Mouse (Mus musculus): ENCODE measurements around the gene Cdca7. TPM values are rescaled to one million over a fixed set of nuclear protein-coding genes. Genes with fewer than 3 reads are reported as not detected.
A peak's percentile ranks its signal among the peaks of the same experiment; 100 is the strongest.

Cdca7 gene
- polyA plus RNA-seq, 1 experiment from 2014 or later = 119 TPM

- Histone ChIP-seq H3K4me2 (peak overlapping the region; percentile 40), H3K4me3 (peak overlapping the region; percentile 16; the same call in 1 of the 2 replicates)
- no peak for ATAC-seq (ENCODE audit: insufficient number of reproducible peaks, low FRiP score, low TSS enrichment, low read depth)
Observed at GRCm38 (mm10) chr2:72499074-72499721, 23.2 kb downstream of the Cdca7 start.

GRCm38 (mm10) chr2:72499782-72500411, 23.9 kb downstream of the Cdca7 start:
- Histone ChIP-seq H3K9ac (no peak overlapping the region), H3K4me3 (no peak overlapping the region), H3K9me3 (no peaks in the 10 kb centered on the region), H3K36me3 (no peaks in the 10 kb centered on the region), H3K4me2 (peak overlapping the region; percentile 40; the same call in 1 of the 2 replicates), H3K27me3 (no peaks in the 10 kb centered on the region), H3K27ac (no peak overlapping the region), H3K4me1 (peaks cover 6% of the 10 kb centered on the region)
- no peak for ATAC-seq (ENCODE audit: insufficient number of reproducible peaks, low FRiP score, low TSS enrichment, low read depth)
- WGBS = 37% methylated on average over 8 of the region's 8 CpGs

More at GRCm38 (mm10) chr2:72499074-72499721, 23.2 kb downstream of the Cdca7 start:
- no peak overlapping the region for H3K27ac ChIP-seq
- H3K9me3 ChIP-seq = no peaks in the 10 kb centered on the region
- WGBS = 7% methylated on average over 23 of the region's 23 CpGs
- H3K27me3 ChIP-seq = no peaks in the 10 kb centered on the region
- no peaks in the 10 kb centered on the region for H3K36me3 ChIP-seq
- no peak overlapping the region for H3K9ac ChIP-seq
- H3K4me1 ChIP-seq = peaks cover 6% of the 10 kb centered on the region

GRCm38 (mm10) chr2:72502041-72502813, 26.3 kb downstream of the Cdca7 start:
- Histone ChIP-seq H3K27ac (no peak overlapping the region), H3K27me3 (no peaks in the 10 kb centered on the region), H3K4me1 (peaks cover 6% of the 10 kb centered on the region), H3K4me2 (no peak overlapping the region), H3K36me3 (no peaks in the 10 kb centered on the region), H3K9ac (no peak overlapping the region), H3K4me3 (no peak overlapping the region), H3K9me3 (no peaks in the 10 kb centered on the region)
- 74% methylated on average over 16 of the region's 16 CpGs for WGBS
- no peak for ATAC-seq (ENCODE audit: insufficient number of reproducible peaks, low FRiP score, low TSS enrichment, low read depth)

- Histone ChIP-seq H3K27ac (no peak overlapping the region), H3K4me1 (peaks cover 6% of the 10 kb centered on the region), H3K9me3 (no peaks in the 10 kb centered on the region), H3K4me3 (no peak overlapping the region), H3K27me3 (no peaks in the 10 kb centered on the region), H3K9ac (no peak overlapping the region), H3K36me3 (no peaks in the 10 kb centered on the region), H3K4me2 (no peak overlapping the region)
- 65% methylated on average over 9 of the region's 9 CpGs for WGBS
- ATAC-seq (ENCODE audit: insufficient number of reproducible peaks, low FRiP score, low TSS enrichment, low read depth) = no peak
Observed at GRCm38 (mm10) chr2:72503646-72504045, 27.7 kb downstream of the Cdca7 start.

GRCm38 (mm10) chr2:72507855-72508635, 32.1 kb downstream of the Cdca7 start:
- Histone ChIP-seq H3K9ac (no peak overlapping the region), H3K4me2 (no peak overlapping the region), H3K36me3 (no peaks in the 10 kb centered on the region), H3K9me3 (no peaks in the 10 kb centered on the region), H3K4me3 (no peak overlapping the region), H3K4me1 (no peaks in the 10 kb centered on the region), H3K27ac (no peak overlapping the region), H3K27me3 (no peaks in the 10 kb centered on the region)
- 65% methylated on average over 18 of the region's 18 CpGs for WGBS
- no peak for ATAC-seq (ENCODE audit: insufficient number of reproducible peaks, low FRiP score, low TSS enrichment, low read depth)

- no peak for ATAC-seq (ENCODE audit: insufficient number of reproducible peaks, low FRiP score, low TSS enrichment, low read depth)
- H3K9me3 ChIP-seq = no peaks in the 10 kb centered on the region
Observed at GRCm38 (mm10) chr2:72508891-72509290, 32.9 kb downstream of the Cdca7 start.

GRCm38 (mm10) chr2:72515526-72515925, 39.6 kb downstream of the Cdca7 start:
- Histone ChIP-seq H3K36me3 (no peaks in the 10 kb centered on the region), H3K27ac (no peak overlapping the region), H3K4me1 (peaks cover 12% of the 10 kb centered on the region), H3K4me2 (no peak overlapping the region), H3K9me3 (no peaks in the 10 kb centered on the region), H3K27me3 (no peaks in the 10 kb centered on the region), H3K4me3 (no peak overlapping the region), H3K9ac (no peak overlapping the region)
- no peak for ATAC-seq (ENCODE audit: insufficient number of reproducible peaks, low FRiP score, low TSS enrichment, low read depth)
- WGBS = 38% methylated on average over 7 of the region's 7 CpGs

More at GRCm38 (mm10) chr2:72508891-72509290, 32.9 kb downstream of the Cdca7 start:
- Histone ChIP-seq H3K4me1 (no peaks in the 10 kb centered on the region), H3K36me3 (no peaks in the 10 kb centered on the region), H3K4me2 (no peak overlapping the region), H3K9ac (no peak overlapping the region), H3K4me3 (no peak overlapping the region), H3K27me3 (no peaks in the 10 kb centered on the region), H3K27ac (no peak overlapping the region)
- 75% methylated on average over 8 of the region's 8 CpGs for WGBS

- Histone ChIP-seq H3K27ac (no peak overlapping the region), H3K4me3 (peak overlapping the region; percentile 7; the same call in 1 of the 2 replicates), H3K4me1 (peaks cover 12% of the 10 kb centered on the region), H3K27me3 (no peaks in the 10 kb centered on the region), H3K4me2 (peak overlapping the region; percentile 28), H3K9me3 (no peaks in the 10 kb centered on the region), H3K36me3 (no peaks in the 10 kb centered on the region), H3K9ac (no peak overlapping the region)
- 0 out of 2 replicates have a peak, but pooled peaks have one; percentile 52 for ATAC-seq (ENCODE audit: insufficient number of reproducible peaks, low FRiP score, low TSS enrichment, low read depth)
- WGBS = 7% methylated on average over 17 of the region's 17 CpGs
Observed at GRCm38 (mm10) chr2:72515971-72516719, 40.2 kb downstream of the Cdca7 start.

- Histone ChIP-seq H3K4me2 (peak overlapping the region; percentile 28), H3K27ac (no peak overlapping the region)
- WGBS = 26% methylated on average over 8 of the region's 8 CpGs
Observed at GRCm38 (mm10) chr2:72516720-72517089, 40.7 kb downstream of the Cdca7 start.

GRCm38 (mm10) chr2:72524022-72524421, 48.1 kb downstream of the Cdca7 start:
- 23% methylated on average over 12 of the region's 12 CpGs for WGBS
- no peak overlapping the region for H3K9ac ChIP-seq
- H3K9me3 ChIP-seq = no peaks in the 10 kb centered on the region
- H3K27me3 ChIP-seq = no peaks in the 10 kb centered on the region
- no peak for ATAC-seq (ENCODE audit: insufficient number of reproducible peaks, low FRiP score, low TSS enrichment, low read depth)
- peaks cover 12% of the 10 kb centered on the region; the same call in 1 of the 2 replicates for H3K4me1 ChIP-seq
- H3K4me2 ChIP-seq = no peak overlapping the region
- no peak overlapping the region for H3K4me3 ChIP-seq
- no peaks in the 10 kb centered on the region for H3K36me3 ChIP-seq
- H3K27ac ChIP-seq = no peak overlapping the region

More at GRCm38 (mm10) chr2:72516720-72517089, 40.7 kb downstream of the Cdca7 start:
- H3K9ac ChIP-seq = no peak overlapping the region
- H3K9me3 ChIP-seq = no peaks in the 10 kb centered on the region
- no peak for ATAC-seq (ENCODE audit: insufficient number of reproducible peaks, low FRiP score, low TSS enrichment, low read depth)
- H3K4me1 ChIP-seq = peaks cover 12% of the 10 kb centered on the region
- no peak overlapping the region for H3K4me3 ChIP-seq
- H3K36me3 ChIP-seq = no peaks in the 10 kb centered on the region
- H3K27me3 ChIP-seq = no peaks in the 10 kb centered on the region

- 83% methylated on average over 3 of the region's 3 CpGs for WGBS
- ATAC-seq (ENCODE audit: insufficient number of reproducible peaks, low FRiP score, low TSS enrichment, low read depth) = no peak
- Histone ChIP-seq H3K9ac (no peak overlapping the region), H3K4me2 (no peak overlapping the region), H3K4me1 (peaks cover 21% of the 10 kb centered on the region; the same call in 1 of the 2 replicates), H3K4me3 (no peak overlapping the region), H3K36me3 (no peaks in the 10 kb centered on the region), H3K9me3 (no peaks in the 10 kb centered on the region), H3K27me3 (no peaks in the 10 kb centered on the region), H3K27ac (no peak overlapping the region)
Observed at GRCm38 (mm10) chr2:72525556-72525955, 49.6 kb downstream of the Cdca7 start.
